Mouse (Mus musculus) limb, embryonic 10.5 days (tissue): Measurements from ENCODE around the gene B4gat1. TPM values are rescaled to one million over a fixed set of nuclear protein-coding genes. Genes with fewer than 3 reads are reported as not detected.
"Not testable (repeated sequence)": the region's sequence is repeated elsewhere in the genome, so short reads cannot be mapped to it uniquely, and the experiment has no call there.

Source experiments
- DNase-seq: peaks from one replicate; pipeline ENCODE4 v3.0.0-alpha.2; 2017; ENCODE audit warnings: low spot score
- H3K27ac ChIP-seq: fragments of 300-500 bp; sonication (generic); 2 replicates; pipeline ENCODE4 v1.5.1; 2016; ENCODE audit warnings: mild to moderate bottlenecking
- H3K27me3 ChIP-seq: fragments of 300-500 bp; sonication (generic); 2 replicates; pipeline ENCODE4 v1.6.1; 2016; ENCODE audit warnings: low read depth, mild to moderate bottlenecking; ENCODE audit not compliant: poor library complexity, severe bottlenecking
- H3K36me3 ChIP-seq: fragments of 300-500 bp; sonication (generic); 2 replicates; pipeline ENCODE4 v1.6.1; 2016; ENCODE audit warnings: mild to moderate bottlenecking, moderate library complexity
- H3K4me1 ChIP-seq: fragments of 300-500 bp; sonication (generic); 2 replicates; pipeline ENCODE4 v1.6.1; 2016
- H3K4me3 ChIP-seq: fragments of 300-500 bp; sonication (generic); 2 replicates; pipeline ENCODE4 v1.5.1; 2016; ENCODE audit warnings: mild to moderate bottlenecking, moderate library complexity
- H3K9me3 ChIP-seq: fragments of 300-500 bp; sonication (generic); replicated peaks from 2 replicates; pipeline ENCODE4 v1.6.1; 2016; ENCODE audit warnings: mild to moderate bottlenecking
- WGBS: fragments of 180-500 bp; shearing (Covaris S2); methylation state at CpG from one replicate; pipeline ENCODE4 v1.1.7; 2016; 5-methylcytosine and 5-hydroxymethylcytosine counted together
- polyA plus RNA-seq: library from polyadenylated mRNA; unstranded; fragments of >200 nt; fragmentation: Nextera tagmentation; extraction: Ambion mirVana; gene quantifications from 2 replicates; pipeline ENCODE4 v1.2.1, GENCODE M21; 2016

The B4gat1 gene
- 35.5 and 35.6 TPM in 2 replicates for polyA plus RNA-seq

GRCm38 (mm10) chr19:5038709-5039156, at the start of gene B4gat1, which contains the start of gene AC124502.3:
TSS of gene B4gat1 (plus strand) at chr19:5038826.
TSS of gene AC124502.3 (plus strand) at chr19:5038891.
- peak within 1 kb of the TSS; percentile 91 for H3K4me3 ChIP-seq
- peak; percentile 90 for DNase-seq
- H3K27me3 ChIP-seq, result no peaks in the 10 kb centered on the region
- peaks cover 46% of the 10 kb centered on the region for H3K4me1 ChIP-seq
- WGBS, result 0% methylated on average over 44 of the region's 44 CpGs
- peak within 1 kb of the TSS; percentile 94 for H3K27ac ChIP-seq
- H3K36me3 ChIP-seq, result peaks cover 7% of the 10 kb centered on the region
- no peaks in the 10 kb centered on the region for H3K9me3 ChIP-seq

- no peak overlapping the region for H3K4me3 ChIP-seq
- 4% methylated on average over 13 of the region's 13 CpGs for WGBS
- H3K4me1 ChIP-seq, result peaks cover 7% of the 10 kb centered on the region
- no peak overlapping the region for H3K27ac ChIP-seq
- peaks cover 79% of the 10 kb centered on the region for H3K27me3 ChIP-seq
- no peaks in the 10 kb centered on the region for H3K36me3 ChIP-seq
- no peaks in the 10 kb centered on the region for H3K9me3 ChIP-seq
- DNase-seq, result peak; percentile 100
Measured at GRCm38 (mm10) chr19:4989013-4989412, 49.6 kb upstream of the B4gat1 start.

GRCm38 (mm10) chr19:4989434-4990255, 49.0 kb upstream of the B4gat1 start:
- no peak overlapping the region for H3K4me3 ChIP-seq
- no peak for DNase-seq

GRCm38 (mm10) chr19:4990256-4990625, 48.4 kb upstream of the B4gat1 start, which contains the start of gene Npas4:
TSS of gene Npas4 (minus strand) at chr19:4990316.
- Histone ChIP-seq H3K4me1 (peaks cover 7% of the 10 kb centered on the region), H3K27me3 (peaks cover 77% of the 10 kb centered on the region), H3K27ac (no peak within 1 kb of the TSS), H3K9me3 (no peaks in the 10 kb centered on the region), H3K36me3 (no peaks in the 10 kb centered on the region), H3K4me3 (no peak within 1 kb of the TSS)
- no peak for DNase-seq
- 27% methylated on average over 4 of the region's 4 CpGs for WGBS

More at GRCm38 (mm10) chr19:4989434-4990255, 49.0 kb upstream of the B4gat1 start:
- Histone ChIP-seq H3K36me3 (no peaks in the 10 kb centered on the region), H3K9me3 (no peaks in the 10 kb centered on the region), H3K27ac (no peak overlapping the region), H3K27me3 (peaks cover 79% of the 10 kb centered on the region), H3K4me1 (peaks cover 7% of the 10 kb centered on the region)
- WGBS, result 18% methylated on average over 47 of the region's 47 CpGs

GRCm38 (mm10) chr19:4990716-4991115, 47.9 kb upstream of the B4gat1 start:
- Histone ChIP-seq H3K27ac (no peak overlapping the region), H3K27me3 (peaks cover 72% of the 10 kb centered on the region), H3K4me3 (no peak overlapping the region), H3K4me1 (peaks cover 7% of the 10 kb centered on the region), H3K9me3 (no peaks in the 10 kb centered on the region), H3K36me3 (no peaks in the 10 kb centered on the region)
- WGBS, result under 1% methylated on average over 22 of the region's 22 CpGs
- DNase-seq, result no peak

GRCm38 (mm10) chr19:4992371-4992770, 46.3 kb upstream of the B4gat1 start:
- peaks cover 7% of the 10 kb centered on the region for H3K4me1 ChIP-seq
- WGBS, result 20% methylated on average over 8 of the region's 8 CpGs
- no peaks in the 10 kb centered on the region for H3K36me3 ChIP-seq
- H3K27me3 ChIP-seq, result peaks cover 72% of the 10 kb centered on the region
- DNase-seq, result peak; percentile 71
- no peak overlapping the region for H3K27ac ChIP-seq
- no peaks in the 10 kb centered on the region for H3K9me3 ChIP-seq
- H3K4me3 ChIP-seq, result no peak overlapping the region

GRCm38 (mm10) chr19:4992904-4993303, 45.7 kb upstream of the B4gat1 start:
- no peak for DNase-seq
- Histone ChIP-seq H3K27ac (no peak overlapping the region), H3K4me3 (no peak overlapping the region), H3K4me1 (peaks cover 7% of the 10 kb centered on the region), H3K9me3 (no peaks in the 10 kb centered on the region), H3K36me3 (no peaks in the 10 kb centered on the region), H3K27me3 (peaks cover 72% of the 10 kb centered on the region)
- 12% methylated on average over 9 of the region's 9 CpGs for WGBS

- H3K4me1 ChIP-seq, result peaks cover 7% of the 10 kb centered on the region
- peaks cover 72% of the 10 kb centered on the region for H3K27me3 ChIP-seq
- no peak overlapping the region for H3K27ac ChIP-seq
- 73% methylated on average over 5 of the region's 5 CpGs for WGBS
- H3K9me3 ChIP-seq, result no peaks in the 10 kb centered on the region
- no peak overlapping the region for H3K4me3 ChIP-seq
- no peaks in the 10 kb centered on the region for H3K36me3 ChIP-seq
- no peak for DNase-seq
Measured at GRCm38 (mm10) chr19:4994043-4994442, 44.6 kb upstream of the B4gat1 start.

- Histone ChIP-seq H3K36me3 (no peaks in the 10 kb centered on the region), H3K4me1 (peaks cover 11% of the 10 kb centered on the region), H3K9me3 (no peaks in the 10 kb centered on the region), H3K27ac (no peak overlapping the region), H3K27me3 (peaks cover 45% of the 10 kb centered on the region), H3K4me3 (no peak overlapping the region)
- no peak for DNase-seq
- 81% methylated on average over 6 of the region's 6 CpGs for WGBS
Measured at GRCm38 (mm10) chr19:4999445-5000140, 39.0 kb upstream of the B4gat1 start.

GRCm38 (mm10) chr19:5001666-5002406, 36.8 kb upstream of the B4gat1 start:
- Histone ChIP-seq H3K4me1 (peaks cover 11% of the 10 kb centered on the region), H3K36me3 (no peaks in the 10 kb centered on the region), H3K27me3 (peaks cover 34% of the 10 kb centered on the region), H3K4me3 (peak overlapping the region; percentile 48), H3K27ac (no peak overlapping the region), H3K9me3 (no peaks in the 10 kb centered on the region)
- peak; percentile 85 for DNase-seq
- WGBS, result 1% methylated on average over 39 of the region's 39 CpGs

- peaks cover 29% of the 10 kb centered on the region for H3K27me3 ChIP-seq
Measured at GRCm38 (mm10) chr19:5003644-5004043, 35.0 kb upstream of the B4gat1 start.

GRCm38 (mm10) chr19:5004925-5005324, 33.7 kb upstream of the B4gat1 start:
- Histone ChIP-seq H3K4me3 (no peak overlapping the region), H3K27me3 (peaks cover 20% of the 10 kb centered on the region), H3K9me3 (no peaks in the 10 kb centered on the region), H3K4me1 (peaks cover 11% of the 10 kb centered on the region), H3K36me3 (no peaks in the 10 kb centered on the region), H3K27ac (no peak overlapping the region)
- no peak for DNase-seq
- 72% methylated on average over 4 of the region's 4 CpGs for WGBS

More at GRCm38 (mm10) chr19:5003644-5004043, 35.0 kb upstream of the B4gat1 start:
- H3K4me3 ChIP-seq, H3K36me3 ChIP-seq, DNase-seq, H3K27ac ChIP-seq, H3K9me3 ChIP-seq: not testable (repeated sequence)
- H3K4me1 ChIP-seq, result peaks cover 11% of the 10 kb centered on the region
- WGBS, result 68% methylated on average over 2 of the region's 2 CpGs
